Mouse (Mus musculus) liver, embryonic 14.5 days (tissue): ENCODE data around the gene Gbf1.

Experiments
- CTCF ChIP-seq: IDR thresholded peaks from 2 replicates; pipeline ENCODE4 v1.5.1; 2016; ENCODE audit warnings: antibody characterized with exemption, low read depth, control low read depth
- EP300 ChIP-seq: IDR thresholded peaks from 2 replicates; pipeline ENCODE4 v1.6.1; 2016; ENCODE audit warnings: antibody characterized with exemption, low read depth

- TF ChIP-seq EP300 (no peak), CTCF (no peak)
These were observed 48.1 kb upstream of the Gbf1 start for GRCm38 (mm10) chr19:46104187-46104557.
